Mouse (Mus musculus): Measurements from ENCODE around the gene Mef2c. TPM values are rescaled to one million over a fixed set of nuclear protein-coding genes. Genes with fewer than 3 reads are reported as not detected.
A peak's percentile ranks its signal among the peaks of the same experiment; 100 is the strongest.

Mef2c gene
- total and polyA plus RNA-seq, 3 experiments, result 99.9 to 159 (median 107) TPM

GRCm38 (mm10) chr13:83526066-83526465, 22.2 kb downstream of the Mef2c start:
- peak overlapping the region; percentile 74 for H3K4me2 ChIP-seq (ENCODE audit: insufficient read depth, low read depth, poor library complexity, severe bottlenecking)
- H3K27ac ChIP-seq (ENCODE audit: insufficient read depth, low read depth), result peak overlapping the region; percentile 13; the same call in 1 of the 2 replicates
- peaks cover 32% of the 10 kb centered on the region for H3K79me2 ChIP-seq (replicated peaks; ENCODE audit: control insufficient read depth, extremely low read depth, insufficient read depth, poor library complexity, severe bottlenecking)
- peaks cover 5% of the 10 kb centered on the region for H3K9me3 ChIP-seq (replicated peaks; ENCODE audit: low read length)
- in situ Hi-C loops (cut with MboI; ENCODE audit: low pct_ligation_motif_present, low pct_unique_long_range_greater_than_20kb, low sequenced_read_pairs) (loop anchor here (25.0 kb wide), 1 partner anchor 111 kb away; no protein-coding TSS in a partner anchor), dilution Hi-C loops (cut with MboI; ENCODE audit: extremely low pct_ligation_motif_present, extremely low pct_unique_long_range_greater_than_20kb, low sequenced_read_pairs) (no loop called here)
- H3K36me3 ChIP-seq (replicated peaks in 1 of 2; ENCODE audit: control insufficient read depth in 1 of 2, insufficient read depth in 1 of 2, low read length in 1 of 2), result no peaks in the 10 kb centered on the region
- TF ChIP-seq MEF2A (IDR thresholded peaks at IDR 0.05; ENCODE audit: borderline replicate concordance, low read depth, low read length), result no peak
- TF ChIP-seq BHLHE40 (IDR thresholded peaks at IDR 0.05; ENCODE audit: low read depth, low read length), result no peak
- TF ChIP-seq ZC3H11A (IDR thresholded peaks at IDR 0.05; ENCODE audit: low read depth, low read length), result no peak
- TF ChIP-seq ZMIZ1 (IDR thresholded peaks at IDR 0.05; ENCODE audit: low read depth, low read length), result no peak
- TF ChIP-seq SMC3 (IDR thresholded peaks at IDR 0.05; ENCODE audit: low read depth, low read length), result no peak
- TF ChIP-seq SIN3A (IDR thresholded peaks at IDR 0.05; ENCODE audit: low read length), result peak; percentile 25; the same call in 1 of the 2 replicates
- TF ChIP-seq JUND (conservative IDR thresholded peaks at IDR 0.05; ENCODE audit: low read depth, low read length), result no peak
- no peak for TF ChIP-seq CHD2 (IDR thresholded peaks at IDR 0.05; ENCODE audit: low read length)
- TF ChIP-seq TBP (conservative IDR thresholded peaks at IDR 0.05; ENCODE audit: low read depth, low read length), result 0 out of 2 replicates have a peak, but pooled peaks have one; percentile 11
- no peak for TF ChIP-seq ETS1 (conservative IDR thresholded peaks at IDR 0.05; ENCODE audit: low read depth, low read length)
- TF ChIP-seq JUN (IDR thresholded peaks at IDR 0.05; ENCODE audit: insufficient read depth, low read depth, low read length), result no peak
- no peak for TF ChIP-seq POLR2AphosphoS2 (IDR thresholded peaks at IDR 0.05; ENCODE audit: low read depth, low read length)
- no peak for TF ChIP-seq PAX5 (IDR thresholded peaks at IDR 0.05; ENCODE audit: low read length)
- no peak for TF ChIP-seq RCOR1 (conservative IDR thresholded peaks at IDR 0.05; ENCODE audit: low read depth, low read length)
- TF ChIP-seq HCFC1 (IDR thresholded peaks at IDR 0.05; ENCODE audit: low read depth, low read length), result no peak
- peak; percentile 69; the same call in 1 of the 2 replicates for TF ChIP-seq CHD1 (IDR thresholded peaks at IDR 0.05; ENCODE audit: low read depth, low read length)
- TF ChIP-seq NRF1 (IDR thresholded peaks at IDR 0.05; ENCODE audit: low read depth, low read length), result no peak
- no peak for TF ChIP-seq ZNF384 (IDR thresholded peaks at IDR 0.05; ENCODE audit: low read depth, low read length)
- peak overlapping the region; percentile 60 to 85 (median 70) for H3K4me3 ChIP-seq (replicated peaks in 1 of 3; ENCODE audit: low read depth in 2 of 3, low read length in 2 of 3, poor library complexity in 1 of 3)
- no peak for DNase-seq (ENCODE audit: extremely low read depth)
- H3K4me1 ChIP-seq (ENCODE audit: control insufficient read depth in 1 of 2, insufficient read depth in 2 of 2), result no peaks in the 10 kb centered on the region
- H3K27me3 ChIP-seq (replicated peaks), result no peaks in the 10 kb centered on the region
- peak overlapping the region; percentile 82 for H3K9ac ChIP-seq (ENCODE audit: insufficient read depth, low read depth)

DNA sequence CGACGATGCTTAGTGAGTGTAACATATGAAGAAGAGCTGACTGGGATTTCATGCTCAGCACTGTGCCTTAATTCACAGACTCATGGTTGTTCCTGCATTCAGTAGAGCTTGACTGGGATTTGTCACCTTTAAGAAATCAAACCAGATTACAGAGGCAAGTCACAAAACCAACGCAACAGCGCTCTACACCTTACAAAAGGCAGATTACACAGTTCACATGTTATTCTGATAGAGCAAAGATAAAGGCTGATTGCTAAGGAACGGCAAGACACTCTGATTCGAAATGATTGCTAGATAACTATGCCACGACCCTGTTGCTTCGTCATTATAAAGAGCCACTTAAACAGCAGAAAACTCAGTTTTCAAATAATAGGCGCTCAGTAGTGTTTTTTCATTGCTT, 24.1 kb downstream of the Mef2c start:
- H3K27ac ChIP-seq (ENCODE audit: insufficient read depth, low read depth), result peak overlapping the region; percentile 55; the same call in 1 of the 2 replicates
- H3K4me1 ChIP-seq (ENCODE audit: control insufficient read depth in 1 of 2, insufficient read depth in 2 of 2), result no peaks in the 10 kb centered on the region
- in situ Hi-C loops (cut with MboI; ENCODE audit: low pct_ligation_motif_present, low pct_unique_long_range_greater_than_20kb, low sequenced_read_pairs) (loop anchor here (25.0 kb wide), 1 partner anchor 109 kb away; no protein-coding TSS in a partner anchor), dilution Hi-C loops (cut with MboI; ENCODE audit: extremely low pct_ligation_motif_present, extremely low pct_unique_long_range_greater_than_20kb, low sequenced_read_pairs) (no loop called here)
- H3K9me3 ChIP-seq (replicated peaks; ENCODE audit: low read length), result peaks cover 5% of the 10 kb centered on the region
- H3K4me2 ChIP-seq (ENCODE audit: insufficient read depth, low read depth, poor library complexity, severe bottlenecking), result peak overlapping the region; percentile 98
- TF ChIP-seq SMC3 (IDR thresholded peaks at IDR 0.05; ENCODE audit: low read depth, low read length), result no peak
- TF ChIP-seq MAX (IDR thresholded peaks at IDR 0.05; ENCODE audit: low read length), result no peak
- TF ChIP-seq MYC (IDR thresholded peaks at IDR 0.05; ENCODE audit: low read depth, low read length), result no peak
- TF ChIP-seq CHD2 (IDR thresholded peaks at IDR 0.05; ENCODE audit: low read length), result no peak
- TF ChIP-seq NELFE (IDR thresholded peaks at IDR 0.05; ENCODE audit: low read depth, low read length), result no peak
- no peak for TF ChIP-seq BHLHE40 (IDR thresholded peaks at IDR 0.05; ENCODE audit: low read depth, low read length)
- no peak for TF ChIP-seq MAFK (IDR thresholded peaks at IDR 0.05; ENCODE audit: insufficient replicate concordance, low read length)
- no peak for TF ChIP-seq CHD1 (IDR thresholded peaks at IDR 0.05; ENCODE audit: low read depth, low read length)
- TF ChIP-seq USF2 (conservative IDR thresholded peaks at IDR 0.05; ENCODE audit: low read depth, low read length), result no peak
- TF ChIP-seq E2F4 (IDR thresholded peaks at IDR 0.05; ENCODE audit: insufficient replicate concordance, low read depth, low read length), result no peak
- TF ChIP-seq ZNF384 (IDR thresholded peaks at IDR 0.05; ENCODE audit: low read depth, low read length), result no peak
- TF ChIP-seq NRF1 (IDR thresholded peaks at IDR 0.05; ENCODE audit: low read depth, low read length), result no peak
- no peak for TF ChIP-seq POLR2A (IDR thresholded peaks at IDR 0.05; ENCODE audit: low read depth, low read length)
- TF ChIP-seq ZKSCAN1 (IDR thresholded peaks at IDR 0.05; ENCODE audit: borderline replicate concordance, low read depth, low read length), result no peak
- no peak for TF ChIP-seq ETS1 (conservative IDR thresholded peaks at IDR 0.05; ENCODE audit: low read depth, low read length)
- TF ChIP-seq MEF2A (IDR thresholded peaks at IDR 0.05; ENCODE audit: borderline replicate concordance, low read depth, low read length), result no peak
- H3K9ac ChIP-seq (ENCODE audit: insufficient read depth, low read depth), result peak overlapping the region; percentile 90
- H3K4me3 ChIP-seq (replicated peaks in 1 of 3; ENCODE audit: low read depth in 2 of 3, low read length in 2 of 3, poor library complexity in 1 of 3), result peak overlapping the region; percentile 60 to 85 (median 63)
- DNase-seq (ENCODE audit: extremely low read depth), result no peak
- H3K36me3 ChIP-seq (replicated peaks in 1 of 2; ENCODE audit: control insufficient read depth in 1 of 2, insufficient read depth in 1 of 2, low read length in 1 of 2), result no peaks in the 10 kb centered on the region
- H3K79me2 ChIP-seq (replicated peaks; ENCODE audit: control insufficient read depth, extremely low read depth, insufficient read depth, poor library complexity, severe bottlenecking), result peaks cover 37% of the 10 kb centered on the region
- H3K27me3 ChIP-seq (replicated peaks), result no peaks in the 10 kb centered on the region

All from CH12.LX (cell line).